Mouse (Mus musculus) left cerebral cortex, adult 8-10 months (tissue): ENCODE results near the gene Rhebl1. TPM values are rescaled to one million over a fixed set of nuclear protein-coding genes. Genes with fewer than 3 reads are reported as not detected.
A peak's percentile ranks its signal among the peaks of the same experiment; 100 is the strongest.

Experiments
- DNase-seq, 2 experiments: peaks; one replicate each; pipeline ENCODE4 v3.0.0; 2022; ENCODE audit warnings: low spot score in 2 of 2
- total RNA-seq, 4 experiments: library from RNA; stranded (reverse); gene quantifications; 2 replicates each; pipeline ENCODE4 v1.2.4; 2022

The Rhebl1 gene
- total RNA-seq, 4 experiments from 2014 or later: 8.4 to 10.9 (median 10.2) TPM

- DNase-seq: no peak
Observed at GRCm38 (mm10) chr15:98916016-98916415, 21.7 kb upstream of the Rhebl1 start.

GRCm38 (mm10) chr15:98914903-98915302 is 20.6 kb upstream of the Rhebl1 start:
- DNase-seq: no peak

- no peak for DNase-seq
Observed at GRCm38 (mm10) chr15:98904692-98905091, 10.4 kb upstream of the Rhebl1 start.

- DNase-seq: no peak
Observed at GRCm38 (mm10) chr15:98902600-98902999, 8.3 kb upstream of the Rhebl1 start.

- no peak for DNase-seq
Observed at GRCm38 (mm10) chr15:98901530-98901929, 7.2 kb upstream of the Rhebl1 start.

- DNase-seq: no peak
Observed at GRCm38 (mm10) chr15:98897928-98898800, 3.8 kb upstream of the Rhebl1 start, which contains the start of gene Dhh. Gene Dhh (minus strand): TSS chr15:98898540.

GRCm38 (mm10) chr15:98897495-98897894 is 3.2 kb upstream of the Rhebl1 start:
- no peak for DNase-seq

GRCm38 (mm10) chr15:98895635-98896589 is 1.6 kb upstream of the Rhebl1 start:
- no peak for DNase-seq

GRCm38 (mm10) chr15:98894746-98895634 is 650 bp upstream of the Rhebl1 start:
- no peak for DNase-seq

GRCm38 (mm10) chr15:98893036-98893435 is 1.3 kb downstream of the Rhebl1 start:
- no peak for DNase-seq

GRCm38 (mm10) chr15:98891907-98892606 is 2.3 kb downstream of the Rhebl1 start:
- DNase-seq: peak in 1 of 2 experiments; percentile 63

- no peak for DNase-seq
Observed at GRCm38 (mm10) chr15:98891198-98891742, 3.1 kb downstream of the Rhebl1 start.

GRCm38 (mm10) chr15:98887526-98887925 is 6.8 kb downstream of the Rhebl1 start:
- DNase-seq: no peak

GRCm38 (mm10) chr15:98886667-98887387 is 7.5 kb downstream of the Rhebl1 start:
- DNase-seq: no peak

- DNase-seq: no peak
Observed at GRCm38 (mm10) chr15:98884106-98884505, 10.2 kb downstream of the Rhebl1 start.

GRCm38 (mm10) chr15:98883661-98884060 is 10.7 kb downstream of the Rhebl1 start:
- DNase-seq: no peak

GRCm38 (mm10) chr15:98881656-98882008 is 12.7 kb downstream of the Rhebl1 start:
- no peak for DNase-seq

- DNase-seq: peak; percentile 76 to 95
Observed at GRCm38 (mm10) chr15:98880978-98881655, 13.2 kb downstream of the Rhebl1 start.

GRCm38 (mm10) chr15:98877331-98877730 is 17.0 kb downstream of the Rhebl1 start:
- no peak for DNase-seq
